Mouse (Mus musculus) small intestine, adult 2 months (tissue): Measurements from ENCODE around the gene Pi4ka.

Source experiments
- CTCF ChIP-seq: fragments of 200-500 bp; IDR thresholded peaks from 2 replicates; pipeline ENCODE4 v1.5.1; 2012; ENCODE audit warnings: low read depth, mild to moderate bottlenecking, control low read depth, inconsistent platforms, low read length, moderate library complexity, mixed read lengths; ENCODE audit not compliant: insufficient replicate concordance, insufficient read length; ENCODE audit errors: extremely low read depth
- POLR2A ChIP-seq: fragments of 200-500 bp; IDR thresholded peaks from 2 replicates; pipeline ENCODE4 v1.6.1; 2012; ENCODE audit warnings: low read depth, mild to moderate bottlenecking, control low read depth, inconsistent platforms, low read length, moderate library complexity

- no peak for TF ChIP-seq POLR2A
- TF ChIP-seq CTCF: no peak
These were observed 136.2 kb downstream of the Pi4ka start for GRCm38 (mm10) chr16:17269872-17270271.
